Mouse (Mus musculus) heart, adult 2 months (tissue): ENCODE results near the gene Dcbld2.

ENCODE experiments used
- CTCF ChIP-seq: fragments of 200-600 bp; IDR thresholded peaks from 2 replicates; pipeline ENCODE4 v1.8.1; 2022; ENCODE audit warnings: antibody characterized with exemption, mild to moderate bottlenecking, moderate library complexity
- EP300 ChIP-seq: fragments of 200-500 bp; IDR thresholded peaks from 2 replicates; pipeline ENCODE4 v1.6.1; 2011; ENCODE audit warnings: low read depth, low read length, control low read depth; ENCODE audit not compliant: insufficient read depth

- no peak for TF ChIP-seq CTCF
- no peak for TF ChIP-seq EP300
These were observed 55.8 kb downstream of the Dcbld2 start for GRCm38 (mm10) chr16:58464051-58464450.
